Mouse (Mus musculus): ENCODE measurements around the gene Usp38.

GRCm38 (mm10) chr8:80977231-80977630 is 37.5 kb downstream of the Usp38 start:
- no peak for TF ChIP-seq POLR2A (IDR thresholded peaks at IDR 0.05; ENCODE audit: low read depth, low read length)
- no peak for TF ChIP-seq USF1 (IDR thresholded peaks at IDR 0.05; ENCODE audit: low read depth, low read length)
- no peak for TF ChIP-seq POLR2AphosphoS2 (IDR thresholded peaks at IDR 0.05; ENCODE audit: low read depth, low read length)
- TF ChIP-seq CTCF (conservative IDR thresholded peaks at IDR 0.05 in 1 of 2, IDR thresholded peaks at IDR 0.05 in 1 of 2; ENCODE audit: low read depth in 2 of 2, low read length in 2 of 2), result no peak
- TF ChIP-seq UBTF (IDR thresholded peaks at IDR 0.05; ENCODE audit: low read depth, low read length), result no peak
- no peak for TF ChIP-seq BHLHE40 (IDR thresholded peaks at IDR 0.05; ENCODE audit: low read depth, low read length)
- no peak for TF ChIP-seq EP300 (IDR thresholded peaks at IDR 0.05; ENCODE audit: low read length)
